Comparison of ENCODE assay signal across 8 mouse cellular contexts in genomic region chr1:13052067-13052460, GRCm38 (mm10).
DNase-seq lines count a peak whose midpoint lies in the region; ATAC-seq and TF ChIP-seq lines count a peak whose summit lies in the region.

No protein-coding gene starts in this region.

- no peak overlapping the region for H3K27ac ChIP-seq in embryonic facial prominence, embryonic 10.5 days (replicated peaks)
- H3K27ac ChIP-seq in hindbrain, embryonic 14.5 days: no peak overlapping the region
- H3K27ac ChIP-seq in limb, embryonic 12.5 days: no peak overlapping the region
- H3K27ac ChIP-seq in midbrain, embryonic 12.5 days (replicated peaks): no peak overlapping the region
- H3K27ac ChIP-seq in thymus, adult 2 months (ENCODE audit: control insufficient read depth, insufficient read depth, low read length): no peak overlapping the region

- H3K9ac ChIP-seq in hindbrain, embryonic 14.5 days: no peak overlapping the region
- no peak overlapping the region for H3K9ac ChIP-seq in limb, embryonic 12.5 days (replicated peaks)
- H3K9ac ChIP-seq in midbrain, embryonic 12.5 days (replicated peaks): no peak overlapping the region

- ATAC-seq in hindbrain, embryonic 14.5 days (ENCODE audit: low FRiP score): no peak
- no peak for ATAC-seq in limb, embryonic 12.5 days (ENCODE audit: insufficient number of reproducible peaks, insufficient read depth, low FRiP score, low TSS enrichment, low read depth)
- peak; percentile 51; the same call in 1 of the 2 replicates for ATAC-seq in midbrain, embryonic 12.5 days (ENCODE audit: low FRiP score, low read depth)

- peaks cover 24% of the 10 kb centered on the region for H3K27me3 ChIP-seq in embryonic facial prominence, embryonic 10.5 days (replicated peaks; ENCODE audit: low read depth, poor library complexity, severe bottlenecking)
- H3K27me3 ChIP-seq in hindbrain, embryonic 14.5 days (ENCODE audit: control insufficient read depth, insufficient read depth, low read length): peaks cover 8% of the 10 kb centered on the region; the same call in 1 of the 2 replicates
- peaks cover 21% of the 10 kb centered on the region for H3K27me3 ChIP-seq in limb, embryonic 12.5 days
- H3K27me3 ChIP-seq in midbrain, embryonic 12.5 days: peaks cover 14% of the 10 kb centered on the region
- H3K27me3 ChIP-seq in thymus, adult 2 months (ENCODE audit: control insufficient read depth, insufficient read depth, low read length): no peaks in the 10 kb centered on the region

- no peaks in the 10 kb centered on the region for H3K36me3 ChIP-seq in embryonic facial prominence, embryonic 10.5 days (replicated peaks)
- H3K36me3 ChIP-seq in hindbrain, embryonic 14.5 days (replicated peaks; ENCODE audit: control insufficient read depth, insufficient read depth): no peaks in the 10 kb centered on the region
- H3K36me3 ChIP-seq in limb, embryonic 12.5 days: no peaks in the 10 kb centered on the region
- no peaks in the 10 kb centered on the region for H3K36me3 ChIP-seq in midbrain, embryonic 12.5 days
- H3K36me3 ChIP-seq in thymus, adult 2 months (ENCODE audit: control insufficient read depth, insufficient read depth, low read length): no peaks in the 10 kb centered on the region

- no peak for TF ChIP-seq POLR2A in thymus, adult 2 months (IDR thresholded peaks at IDR 0.05; ENCODE audit: control insufficient read depth, extremely low read depth, insufficient read depth, low read length, poor library complexity)

- 0 out of 2 replicates have a peak overlapping the region, but pooled peaks have one; percentile 25 for H3K4me2 ChIP-seq in hindbrain, embryonic 14.5 days (replicated peaks)
- H3K4me2 ChIP-seq in limb, embryonic 12.5 days: peak overlapping the region; percentile 26
- no peak overlapping the region for H3K4me2 ChIP-seq in midbrain, embryonic 12.5 days (replicated peaks)

- DNase-seq in layer of hippocampus, adult 11-12 months (ENCODE audit: low spot score): peak; percentile 10
- no peak for DNase-seq in layer of hippocampus, adult 8-10 months (ENCODE audit: low spot score in 2 of 2)
- DNase-seq in adrenal gland, adult 8-10 months: peak; percentile 3
- DNase-seq in embryonic facial prominence, embryonic 10.5 days (ENCODE audit: low spot score): peak; percentile 47
- peak; percentile 68 for DNase-seq in hindbrain, embryonic 14.5 days (ENCODE audit: low spot score)
- peak; percentile 19 for DNase-seq in thymus, adult 2 months

- TF ChIP-seq CTCF in thymus, adult 2 months (IDR thresholded peaks at IDR 0.05; ENCODE audit: borderline replicate concordance, control insufficient read depth, extremely low read depth, insufficient read depth, low read length, poor library complexity): no peak

- H3K9me3 ChIP-seq in embryonic facial prominence, embryonic 10.5 days: no peaks in the 10 kb centered on the region
- no peaks in the 10 kb centered on the region for H3K9me3 ChIP-seq in hindbrain, embryonic 14.5 days (ENCODE audit: control insufficient read depth, low read length)
- H3K9me3 ChIP-seq in limb, embryonic 12.5 days: no peaks in the 10 kb centered on the region
- no peaks in the 10 kb centered on the region for H3K9me3 ChIP-seq in midbrain, embryonic 12.5 days

- no peak overlapping the region for H3K4me3 ChIP-seq in embryonic facial prominence, embryonic 10.5 days
- H3K4me3 ChIP-seq in hindbrain, embryonic 14.5 days (replicated peaks; ENCODE audit: low read length): no peak overlapping the region
- H3K4me3 ChIP-seq in limb, embryonic 12.5 days (replicated peaks): no peak overlapping the region
- no peak overlapping the region for H3K4me3 ChIP-seq in midbrain, embryonic 12.5 days
- no peak overlapping the region for H3K4me3 ChIP-seq in thymus, adult 2 months (ENCODE audit: control insufficient read depth, insufficient read depth, low read length)

- 13% methylated on average over 7 of the region's 7 CpGs for WGBS in embryonic facial prominence, embryonic 10.5 days
- WGBS in hindbrain, embryonic 14.5 days: 12% methylated on average over 7 of the region's 7 CpGs
- 9% methylated on average over 7 of the region's 7 CpGs for WGBS in limb, embryonic 12.5 days
- WGBS in midbrain, embryonic 12.5 days: 15% methylated on average over 7 of the region's 7 CpGs
- WGBS in thymus, adult 2 months: 13% methylated on average over 7 of the region's 7 CpGs

- H3K4me1 ChIP-seq in embryonic facial prominence, embryonic 10.5 days: no peaks in the 10 kb centered on the region
- H3K4me1 ChIP-seq in hindbrain, embryonic 14.5 days (replicated peaks; ENCODE audit: control insufficient read depth, insufficient read depth, low read length): no peaks in the 10 kb centered on the region; the same call in 1 of the 2 replicates
- no peaks in the 10 kb centered on the region for H3K4me1 ChIP-seq in limb, embryonic 12.5 days (replicated peaks)
- no peaks in the 10 kb centered on the region for H3K4me1 ChIP-seq in midbrain, embryonic 12.5 days
- 0 out of 2 replicates have a peak, but pooled peaks cover 4% of the 10 kb centered on the region for H3K4me1 ChIP-seq in thymus, adult 2 months (replicated peaks; ENCODE audit: control insufficient read depth, insufficient read depth, low read length)

Comparison
In these comparisons a context has a peak if more than half of its experiments do, and no peak if none do; other contexts are left out.
1. DNase-seq: peak in layer of hippocampus, adult 11-12 months (single experiment), adrenal gland, adult 8-10 months (single experiment), embryonic facial prominence, embryonic 10.5 days (single experiment), hindbrain, embryonic 14.5 days (single experiment) and thymus, adult 2 months (single experiment); none in layer of hippocampus, adult 8-10 months (0 of 2).